Mouse (Mus musculus) heart, postnatal 10 days (tissue): ENCODE measurements around the gene Sipa1. TPM values are rescaled to one million over a fixed set of nuclear protein-coding genes. Genes with fewer than 3 reads are reported as not detected.

ENCODE experiments used
- DNase-seq, 2 experiments: peaks; one replicate each; pipeline ENCODE4 v3.0.0; 2021
- intact Hi-C: fragments of 180-260 bp; cut with DNase I; formaldehyde crosslinking; loops from one replicate; pipeline ENCODE4 v1.15.1; 2025
- total RNA-seq, 2 experiments: library from RNA; stranded (reverse); gene quantifications; 2 replicates each; pipeline ENCODE4 v1.2.3; 2021

The Sipa1 gene
- total RNA-seq: 10 to 100 TPM; 44.2 to 49.6 TPM

DNA sequence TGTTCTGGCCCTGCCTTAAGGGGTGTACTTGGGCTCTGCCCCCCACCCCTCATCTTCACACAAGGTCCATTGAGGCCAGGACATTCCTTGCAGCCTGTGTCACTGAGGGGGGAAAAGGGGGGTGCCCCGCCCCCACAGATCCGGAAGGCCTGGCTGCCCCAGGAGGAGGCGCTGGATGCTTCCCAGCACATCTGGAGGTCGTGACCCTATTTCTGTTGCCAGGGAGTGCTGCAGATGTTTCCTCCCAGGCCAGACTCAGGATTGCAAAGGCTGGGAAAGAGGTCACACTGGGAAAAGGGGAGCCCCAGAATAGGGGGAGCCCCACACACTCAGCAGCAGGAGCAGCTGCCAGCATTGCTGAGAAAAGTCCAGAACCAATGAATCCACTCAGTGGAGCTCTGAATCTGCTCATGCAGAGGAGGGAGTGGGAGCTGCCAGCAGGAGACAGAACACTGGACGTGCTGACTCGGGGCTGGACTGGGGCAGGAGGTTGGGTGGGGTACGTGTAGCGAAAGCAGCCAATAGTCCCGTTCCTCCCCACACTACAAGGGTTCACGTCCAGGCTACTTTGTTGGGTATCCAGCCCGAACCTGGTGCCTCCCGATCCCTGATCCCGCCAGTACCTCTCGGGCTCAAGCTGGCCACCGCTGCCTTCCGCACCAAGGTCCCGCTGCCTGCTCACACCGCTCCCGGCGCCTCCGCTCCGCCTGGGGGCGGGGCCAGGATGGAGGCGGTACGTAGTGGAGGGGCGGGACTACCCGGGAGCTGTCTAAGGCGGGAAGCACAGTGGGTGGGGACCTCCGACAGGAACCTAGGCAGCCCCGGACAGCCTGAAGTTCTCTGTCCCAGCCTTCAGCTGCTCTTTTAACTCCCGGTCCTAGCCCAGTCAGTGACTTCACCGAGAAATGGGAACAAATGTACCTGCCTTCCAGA, at the start of gene Sipa1:
Gene Sipa1 (minus strand): TSS at position 727 of the 933 bp plus-strand sequence.
- DNase-seq: peak; percentile 95 to 96
- intact Hi-C loops: loop anchor here (2.0 kb wide), 1 partner anchor 30 kb away; no protein-coding TSS in a partner anchor

DNA sequence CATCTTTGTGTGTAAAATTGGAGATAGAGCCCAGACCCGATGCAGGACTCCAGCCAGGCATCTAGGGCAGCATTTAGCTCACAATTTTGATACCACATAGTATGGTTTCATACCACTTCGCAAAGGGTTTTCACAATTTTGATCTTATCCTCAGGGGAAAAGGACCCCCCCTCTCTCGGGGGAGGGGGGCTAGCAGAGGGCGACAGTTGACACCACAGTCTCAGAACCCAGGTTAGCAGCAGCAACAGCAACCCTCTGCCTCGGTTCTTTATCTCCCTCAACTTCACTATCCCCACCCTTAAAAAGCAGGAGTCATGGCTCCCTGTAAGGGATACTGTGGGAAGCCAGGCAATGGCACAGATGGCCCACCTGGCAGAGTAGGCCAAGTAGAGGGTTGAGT, 49.7 kb upstream of the Sipa1 start:
- intact Hi-C loops: no loop called here

DNA sequence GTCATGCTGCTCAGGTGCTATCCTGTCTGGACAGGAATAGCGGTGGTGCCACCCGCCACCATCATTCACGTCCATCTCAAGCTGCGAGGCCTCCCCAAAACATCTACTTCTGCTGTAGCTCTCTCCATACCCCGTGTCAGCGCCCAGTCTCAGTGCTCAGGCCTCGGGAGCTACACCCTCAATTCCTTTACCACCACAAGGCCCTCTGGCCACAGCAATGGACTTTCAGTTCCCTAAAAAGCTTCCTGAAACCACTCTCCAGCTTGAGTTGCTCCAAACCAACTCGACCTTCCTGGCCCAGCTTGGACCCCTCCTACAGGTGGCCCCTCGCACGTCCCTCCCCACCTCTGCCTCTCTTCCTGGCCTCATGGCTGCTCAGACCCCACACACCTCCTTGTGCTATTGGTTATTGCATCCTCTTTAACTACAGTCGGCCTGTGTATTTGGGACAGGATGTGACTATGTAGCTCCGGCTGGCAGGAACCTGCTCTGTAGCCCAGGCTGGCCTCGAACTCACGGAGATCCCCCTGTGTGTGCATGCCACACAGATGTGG, 48.5 kb upstream of the Sipa1 start:
- no peak for DNase-seq
- intact Hi-C loops: loop anchor here (1.0 kb wide), 2 partner anchors 16 to 68 kb away; no protein-coding TSS in a partner anchor

More for the DNA sequence above, 49.7 kb upstream of the Sipa1 start:
- no peak for DNase-seq

DNA sequence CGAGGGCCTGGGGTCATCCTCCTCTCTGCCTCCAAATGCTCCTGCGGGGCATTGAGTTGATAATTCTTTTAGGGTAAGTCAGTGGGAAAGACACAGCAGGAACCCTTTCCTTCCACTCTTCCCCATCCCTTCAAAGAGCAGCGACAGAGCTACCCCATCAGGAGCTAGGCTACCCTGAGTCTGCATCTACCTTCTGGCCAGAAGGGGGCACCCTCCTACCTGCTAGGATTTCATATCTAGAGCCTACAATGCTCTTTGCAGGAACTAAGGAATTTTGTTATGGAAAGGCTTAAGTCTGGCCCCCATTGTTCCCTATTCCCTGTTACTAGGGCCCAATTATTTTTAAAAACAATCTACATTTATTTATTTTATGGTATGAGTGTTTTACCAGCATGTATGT, 47.7 kb upstream of the Sipa1 start:
- intact Hi-C loops: loop anchor here (1.0 kb wide), 2 partner anchors 17 to 69 kb away; no protein-coding TSS in a partner anchor
- DNase-seq: peak; percentile 72 to 82

DNA sequence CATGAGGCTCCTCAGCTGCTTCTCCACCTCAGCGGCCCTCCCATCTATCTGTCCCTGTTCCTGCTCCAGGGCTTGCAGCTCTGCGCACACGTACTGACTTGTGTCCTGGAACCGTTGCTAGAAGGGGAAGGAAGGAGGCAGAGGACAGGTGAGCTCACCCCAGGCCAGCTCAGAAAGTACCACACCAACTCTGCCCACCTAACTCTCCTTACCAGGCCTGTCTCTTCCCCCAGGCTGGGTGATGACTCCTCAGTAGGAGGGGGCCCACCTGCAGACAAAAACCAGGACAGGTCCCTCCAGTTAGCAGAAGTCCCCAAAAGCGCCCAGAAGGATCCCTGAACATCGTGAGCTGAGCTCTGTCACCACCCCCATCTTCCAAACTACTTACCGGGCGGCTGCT, 47.1 kb upstream of the Sipa1 start:
- DNase-seq: no peak
- intact Hi-C loops: no loop called here

DNA sequence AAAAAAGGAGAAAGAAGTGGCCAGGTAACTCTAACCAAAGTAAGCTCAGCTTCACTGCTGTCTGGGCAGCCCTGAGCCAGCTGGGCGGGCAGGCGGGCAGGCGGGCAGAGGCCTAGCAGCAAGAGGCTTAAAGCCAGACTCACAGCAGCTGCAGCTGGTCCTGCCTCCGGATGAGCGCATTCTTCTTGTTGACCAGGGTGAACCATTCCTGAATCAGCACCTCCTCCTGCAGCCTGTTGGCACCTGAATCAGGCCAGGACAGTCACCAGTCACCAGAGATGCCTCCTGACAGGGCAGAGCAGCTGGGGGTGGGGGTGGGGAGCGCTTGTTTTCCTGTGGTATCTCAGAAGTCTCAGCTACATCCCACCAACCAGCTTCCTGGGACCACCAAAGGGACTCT, 46.6 kb upstream of the Sipa1 start:
- intact Hi-C loops: no loop called here
- DNase-seq: no peak

DNA sequence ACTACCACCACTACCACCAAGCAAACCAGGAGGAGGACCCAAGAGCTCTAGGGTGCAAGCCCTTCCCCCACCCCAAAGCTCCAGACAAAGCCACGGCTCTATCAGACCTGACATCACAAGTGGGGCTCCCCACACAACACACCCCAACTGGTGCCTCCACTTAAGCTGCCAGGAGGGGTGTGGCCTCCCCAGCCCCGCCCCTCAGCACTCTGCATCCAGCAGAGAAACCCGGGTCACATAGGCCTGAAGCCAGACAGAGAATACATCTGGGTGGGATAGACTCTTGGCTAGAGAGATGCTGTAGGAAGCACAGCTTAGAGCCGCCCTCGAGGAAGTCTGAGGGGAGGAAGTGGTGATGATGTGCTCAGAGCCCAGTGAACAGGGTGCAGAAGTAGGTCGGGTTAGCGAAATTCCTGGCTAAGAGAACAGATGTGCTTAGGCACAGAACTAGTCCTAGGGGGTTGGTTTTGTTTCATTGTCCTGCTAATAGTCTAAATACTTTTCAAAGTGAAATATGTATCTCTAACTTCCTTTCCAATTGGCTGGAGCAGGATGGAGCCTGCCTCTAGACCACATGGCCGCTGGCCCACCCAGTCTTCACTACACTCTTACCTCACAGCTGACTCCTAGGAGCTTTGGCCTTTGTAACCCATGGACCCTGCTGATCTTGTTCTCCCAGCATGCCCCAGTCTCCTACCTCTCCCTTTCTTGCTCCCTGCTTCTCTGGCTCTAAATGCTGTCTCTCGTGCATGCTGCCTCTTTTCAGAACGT, 41.5 kb upstream of the Sipa1 start:
- peak in 1 of 2 experiments; percentile 67 for DNase-seq
- intact Hi-C loops: no loop called here

DNA sequence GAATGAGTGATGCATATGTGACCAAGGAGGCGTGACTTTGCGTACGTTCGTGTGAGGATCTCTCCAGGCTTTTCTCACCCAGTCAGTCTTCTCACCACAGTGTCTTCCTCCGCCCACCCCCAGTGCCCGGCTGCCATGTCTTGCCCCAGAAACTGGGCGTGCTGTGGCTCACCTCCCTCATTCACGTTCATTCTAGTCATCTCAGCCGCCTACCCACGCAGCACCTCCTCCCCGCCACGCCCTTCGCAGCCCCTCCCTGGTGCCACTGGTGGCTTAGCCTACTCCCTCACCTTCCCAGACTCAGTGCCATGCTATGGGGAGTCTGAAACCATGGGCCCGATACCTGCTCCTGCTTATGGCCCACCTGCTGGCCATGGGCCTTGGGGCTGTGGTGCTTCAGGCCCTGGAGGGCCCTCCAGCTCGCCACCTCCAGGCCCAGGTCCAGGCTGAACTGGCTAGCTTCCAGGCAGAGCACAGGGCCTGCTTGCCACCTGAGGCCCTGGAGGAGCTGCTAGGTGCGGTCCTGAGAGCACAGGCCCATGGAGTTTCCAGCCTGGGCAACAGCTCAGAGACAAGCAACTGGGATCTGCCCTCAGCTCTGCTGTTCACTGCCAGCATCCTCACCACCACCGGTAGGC, 40.8 kb upstream of the Sipa1 start, which contains the start of gene Kcnk7:
Gene Kcnk7 (plus strand): TSS at position 205 of the 638 bp plus-strand sequence.
- DNase-seq: no peak
- intact Hi-C loops: no loop called here

DNA sequence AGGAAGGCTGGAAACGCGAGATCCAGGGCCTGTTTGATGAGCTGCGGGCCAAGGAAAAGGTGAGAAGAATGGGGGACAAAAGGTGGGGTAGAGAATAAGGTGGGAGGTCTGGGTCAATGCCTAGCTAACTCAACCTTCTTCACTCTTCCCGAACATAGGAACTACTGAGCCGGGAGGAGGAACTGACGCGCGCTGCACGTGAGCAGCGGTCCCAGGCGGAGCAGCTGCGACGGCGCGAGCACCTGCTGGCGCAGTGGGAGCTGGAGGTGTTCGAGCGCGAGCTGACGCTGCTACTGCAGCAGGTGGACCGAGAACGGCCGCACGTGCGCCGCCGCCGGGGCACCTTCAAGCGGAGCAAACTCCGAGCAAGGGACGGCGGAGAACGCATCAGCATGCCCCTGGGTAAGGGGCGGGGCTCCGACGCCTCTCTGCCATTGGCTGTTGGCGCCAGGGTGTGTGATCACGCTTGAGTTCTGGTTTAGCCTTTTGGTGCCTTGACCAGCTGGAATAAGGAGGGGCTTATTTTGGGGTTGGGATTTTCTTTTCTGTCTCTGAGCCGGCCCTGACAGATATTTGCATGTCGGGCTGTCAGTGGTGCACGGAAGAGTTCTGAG, 32.4 kb upstream of the Sipa1 start:
- DNase-seq: no peak
- intact Hi-C loops: no loop called here

DNA sequence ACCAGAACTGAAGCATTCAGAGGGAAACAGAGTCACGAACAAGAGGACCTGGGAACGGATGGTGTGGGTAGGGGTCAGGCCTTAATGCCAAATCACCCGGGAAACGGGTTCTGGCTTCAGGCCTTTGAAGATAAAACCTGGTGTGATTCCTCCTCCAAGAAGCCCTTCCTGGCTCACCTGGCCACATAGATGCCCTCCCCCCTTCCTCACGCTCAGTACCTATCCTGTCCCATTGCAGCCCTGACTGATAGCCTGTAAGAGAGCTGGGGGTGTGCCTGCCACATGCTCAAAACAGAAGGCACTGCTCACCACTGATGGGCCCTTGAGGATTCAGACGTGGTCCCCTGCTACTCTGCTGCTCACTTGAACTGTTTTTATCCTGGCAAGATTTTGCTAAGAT, 30.3 kb upstream of the Sipa1 start:
- DNase-seq: no peak
- intact Hi-C loops: loop anchor here (2.0 to 5.0 kb wide), 3 partner anchors 31 to 158 kb away; partner anchors contain the start of genes Scyl1 and Sipa1

DNA sequence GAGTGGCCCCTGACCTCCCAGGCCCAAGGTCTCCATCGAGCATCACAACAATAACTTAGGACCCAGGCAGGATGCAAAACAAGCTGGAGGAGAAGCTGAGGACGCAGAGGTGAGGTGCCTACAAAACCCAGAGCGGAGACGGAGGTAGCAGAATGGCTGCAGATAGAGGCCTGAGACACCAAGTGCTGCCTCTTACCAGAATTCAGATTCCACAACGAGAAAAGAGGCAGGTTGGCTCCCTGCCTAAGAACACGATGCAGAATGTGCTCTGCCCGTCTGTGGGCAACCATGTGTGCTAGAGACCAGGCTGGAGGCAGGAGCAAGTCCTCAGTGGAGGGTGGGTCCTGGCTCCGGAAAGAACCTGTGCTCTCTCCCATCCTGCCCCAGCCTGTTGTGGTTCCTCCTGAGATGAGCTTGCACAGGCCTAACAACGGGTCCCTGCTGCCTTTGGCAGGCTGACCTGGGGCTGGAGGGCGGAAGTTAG, 29.4 kb upstream of the Sipa1 start:
- DNase-seq: peak in 1 of 2 experiments; percentile 53
- intact Hi-C loops: loop anchor here (1.0 to 5.0 kb wide), 4 partner anchors 30 to 159 kb away; partner anchors contain the start of genes Scyl1 and Sipa1

DNA sequence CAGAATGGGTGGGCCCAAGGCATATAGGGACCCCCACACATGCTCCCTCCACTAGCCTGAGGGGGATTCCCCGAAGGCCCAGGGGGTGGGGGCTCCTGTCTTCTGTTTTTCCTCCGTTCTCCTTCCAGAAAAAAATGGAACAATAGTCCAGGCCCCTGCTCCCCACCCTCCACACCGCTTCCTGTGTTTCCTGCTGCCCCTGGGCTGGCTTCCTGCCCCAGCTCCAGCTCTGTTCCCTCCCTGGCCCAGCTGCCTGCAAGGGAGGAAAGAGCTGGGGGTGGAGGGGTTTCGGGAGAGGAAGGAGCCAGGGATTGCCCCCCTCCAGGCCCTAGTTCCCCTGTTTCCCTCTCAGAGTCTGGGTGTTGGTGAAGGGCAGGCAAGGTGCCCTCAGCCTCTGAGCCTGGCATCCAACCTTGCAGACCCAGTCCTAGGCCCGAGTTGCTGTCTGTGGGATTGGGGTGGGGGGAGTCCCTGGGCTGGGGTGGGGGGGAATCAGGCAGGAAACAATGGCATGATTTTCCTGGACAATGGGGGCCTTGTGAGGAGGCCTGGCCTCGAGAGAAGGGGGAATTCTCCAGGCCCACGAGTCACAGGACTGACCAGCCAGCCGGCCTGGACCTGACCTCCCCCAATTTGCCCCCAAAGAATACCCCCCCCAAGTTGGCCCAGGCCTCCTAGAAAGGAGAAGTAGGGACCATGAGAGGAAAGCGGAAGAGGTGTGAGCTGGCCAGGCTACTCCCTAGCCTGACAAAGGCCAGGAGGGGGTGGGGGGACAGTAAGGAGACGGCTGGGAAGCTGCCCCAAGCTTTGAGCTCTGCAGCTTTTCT, 28.8 kb upstream of the Sipa1 start:
- intact Hi-C loops: loop anchor here (1.0 to 5.0 kb wide), 4 partner anchors 29 to 160 kb away; partner anchors contain the start of genes Scyl1 and Sipa1

DNA sequence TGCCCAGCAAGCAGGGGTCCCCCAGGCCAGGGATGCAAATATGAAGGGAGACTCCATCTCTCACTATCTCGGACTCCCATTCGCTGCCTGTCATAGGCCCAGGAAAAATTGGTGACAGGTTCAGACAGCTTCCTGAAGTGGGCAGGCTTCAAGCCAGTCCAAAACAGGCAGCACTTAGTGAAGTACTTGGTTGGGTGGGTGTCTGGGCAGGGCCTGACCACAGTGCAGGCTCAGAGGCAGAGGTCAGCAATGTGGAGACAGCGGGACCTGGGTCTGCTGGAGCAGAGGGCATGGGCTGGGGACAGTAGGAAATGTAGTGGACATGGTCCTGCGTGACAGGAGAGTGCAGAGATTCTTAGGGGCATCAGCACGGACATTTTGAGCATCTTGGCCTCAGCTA, 28.1 kb upstream of the Sipa1 start:
- intact Hi-C loops: loop anchor here (5.0 kb wide), 2 partner anchors 81 to 161 kb away; partner anchors contain the start of gene Scyl1
- peak in 1 of 2 experiments; percentile 47 for DNase-seq

More for the DNA sequence above, 28.8 kb upstream of the Sipa1 start:
- DNase-seq: peak; percentile 79 to 80

DNA sequence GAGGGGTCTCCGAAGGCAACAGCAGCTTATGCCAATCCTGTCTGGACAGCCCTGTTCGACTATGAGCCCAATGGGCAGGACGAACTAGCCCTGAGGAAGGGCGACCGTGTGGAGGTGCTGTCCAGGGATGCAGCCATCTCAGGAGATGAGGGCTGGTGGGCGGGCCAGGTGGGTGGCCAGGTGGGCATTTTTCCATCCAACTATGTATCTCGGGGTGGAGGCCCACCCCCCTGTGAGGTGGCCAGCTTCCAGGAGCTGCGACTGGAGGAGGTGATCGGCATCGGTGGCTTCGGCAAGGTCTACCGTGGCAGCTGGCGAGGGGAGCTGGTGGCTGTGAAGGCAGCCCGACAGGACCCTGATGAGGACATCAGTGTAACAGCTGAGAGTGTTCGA, 26.8 kb upstream of the Sipa1 start:
- intact Hi-C loops: loop anchor here (5.0 kb wide), 2 partner anchors 82 to 162 kb away; partner anchors contain the start of gene Scyl1
- DNase-seq: peak in 1 of 2 experiments; percentile 32

DNA sequence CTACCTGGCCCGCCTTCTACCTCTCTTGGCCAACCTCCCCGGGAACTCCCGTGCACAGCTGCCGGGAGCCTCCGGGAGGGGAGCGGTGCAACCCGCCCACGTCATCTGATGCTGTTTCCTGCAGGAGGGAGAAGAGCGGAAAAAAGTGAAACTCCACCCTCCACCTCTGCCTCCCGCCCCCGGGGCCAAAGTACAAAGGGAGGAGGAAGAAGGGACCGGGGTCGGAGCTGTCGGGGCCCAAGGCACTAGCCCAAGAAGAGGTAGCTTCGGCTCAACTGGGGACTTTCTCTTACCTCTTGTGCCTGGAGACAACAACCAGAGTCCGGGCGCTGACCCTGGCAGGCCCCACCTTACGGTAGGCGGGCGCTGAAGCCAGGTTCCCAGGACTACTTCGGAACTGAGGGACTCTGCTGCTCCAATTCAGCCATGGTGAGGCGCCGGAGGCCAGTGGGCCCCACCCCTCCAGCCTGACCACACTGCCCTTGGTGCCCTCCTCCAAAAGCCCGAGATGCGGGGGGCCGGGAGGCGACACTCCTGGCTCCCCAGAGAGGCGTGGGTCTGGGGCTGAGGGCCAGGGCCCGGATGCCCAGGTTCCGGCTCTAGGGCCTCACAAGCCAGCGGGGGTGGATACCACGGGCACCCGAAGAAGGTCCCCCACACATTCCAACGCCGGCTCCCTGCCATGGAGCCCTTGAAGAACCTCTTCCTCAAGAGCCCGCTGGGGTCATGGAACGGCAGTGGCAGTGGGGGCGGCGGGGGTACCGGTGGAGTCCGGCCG, 26.2 kb upstream of the Sipa1 start:
- intact Hi-C loops: loop anchor here (2.0 to 5.0 kb wide), 3 partner anchors 83 to 199 kb away; partner anchors contain the start of genes Cfl1 and Scyl1
- DNase-seq: peak; percentile 91 to 93

DNA sequence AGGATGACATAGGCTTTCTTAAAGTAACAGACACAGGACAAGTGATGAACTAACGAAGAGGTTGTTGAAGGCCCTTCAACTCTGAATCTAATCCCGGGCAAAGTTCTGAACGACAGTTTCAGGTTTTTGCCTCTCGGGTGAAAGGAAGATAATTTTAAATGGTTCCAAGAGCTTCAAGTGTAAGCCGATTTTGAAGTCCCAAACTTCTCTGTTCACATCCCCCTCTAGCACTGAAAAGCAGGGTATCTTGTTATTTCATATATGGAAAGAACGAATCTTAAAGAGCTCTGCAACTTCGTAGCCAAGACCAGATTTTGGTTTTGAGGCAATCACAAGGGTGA, 25.6 kb upstream of the Sipa1 start:
- no peak for DNase-seq
- intact Hi-C loops: loop anchor here (2.0 kb wide), 1 partner anchor 198 kb away; the partner anchor contains the start of gene Cfl1
